Mouse (Mus musculus): ENCODE results near the gene Zfp94.

GRCm38 (mm10) chr7:24268176-24269155 is 48.0 kb downstream of the Zfp94 start:
- TF ChIP-seq MAFK (IDR thresholded peaks at IDR 0.05; ENCODE audit: insufficient read depth, low read depth, low read length) (no peak), CHD2 (IDR thresholded peaks at IDR 0.05; ENCODE audit: low read depth, low read length) (no peak), ZC3H11A (IDR thresholded peaks at IDR 0.05; ENCODE audit: borderline replicate concordance, low read depth, low read length) (no peak), ZNF384 (IDR thresholded peaks at IDR 0.05; ENCODE audit: low read depth, low read length) (no peak)

Measured in ES-E14 (cell line).